Mouse (Mus musculus) left cerebral cortex, adult 8-10 months (tissue): Measurements from ENCODE around the gene Arhgap23. TPM values are rescaled to one million over a fixed set of nuclear protein-coding genes. Genes with fewer than 3 reads are reported as not detected.
A peak's percentile ranks its signal among the peaks of the same experiment; 100 is the strongest.

Experiments
- DNase-seq, 2 experiments: peaks; one replicate each; pipeline ENCODE4 v3.0.0; 2022; ENCODE audit warnings: low spot score in 2 of 2
- total RNA-seq, 4 experiments: library from RNA; stranded (reverse); gene quantifications; 2 replicates each; pipeline ENCODE4 v1.2.4; 2022

The Arhgap23 gene
- total RNA-seq, 4 experiments from 2014 or later, result 72.5 to 74.5 (median 73.4) TPM

DNA sequence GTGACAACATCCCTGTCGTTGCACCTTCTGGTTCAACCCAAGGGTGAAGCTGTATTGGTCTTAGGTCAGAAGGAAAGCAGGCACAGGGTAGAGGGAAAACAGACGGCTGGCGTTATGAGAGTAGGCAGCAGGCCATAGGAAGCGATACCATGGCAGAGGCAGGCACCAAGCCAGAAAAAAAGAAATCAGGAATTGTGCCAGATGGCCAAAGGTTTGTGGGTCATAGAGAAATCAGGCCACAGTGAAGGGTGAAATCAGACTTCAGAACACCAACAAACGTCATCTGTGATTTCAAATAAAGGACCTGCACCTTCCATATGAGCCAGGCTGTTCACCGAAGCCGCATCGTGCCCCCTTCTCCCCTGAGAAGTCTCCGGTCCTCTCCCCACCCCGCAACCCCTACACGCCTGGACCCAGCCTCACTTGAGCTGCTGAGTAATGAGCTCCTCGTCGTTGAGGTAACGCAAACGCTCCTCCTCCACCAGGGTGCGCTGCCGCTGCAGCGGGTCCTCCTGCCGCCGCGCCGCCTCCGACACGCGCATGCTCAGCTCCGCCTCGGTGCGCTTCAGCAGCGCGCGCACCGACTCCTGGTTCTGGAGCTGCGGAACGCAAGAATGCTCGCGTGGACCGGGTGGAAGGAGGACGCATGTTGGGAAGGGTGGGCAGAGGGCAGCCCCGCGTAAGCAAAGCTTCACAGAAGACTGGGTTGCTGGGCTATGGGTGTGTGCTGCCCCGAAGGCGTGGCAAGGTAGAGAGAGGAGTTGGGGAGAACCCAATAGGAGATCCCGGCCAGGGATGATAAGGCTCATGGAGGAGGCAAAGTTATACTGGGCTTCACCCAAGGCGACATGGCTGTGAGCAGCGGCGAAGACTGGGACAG, 116.3 kb downstream of the Arhgap23 start:
- peak; percentile 74 to 82 for DNase-seq

DNA sequence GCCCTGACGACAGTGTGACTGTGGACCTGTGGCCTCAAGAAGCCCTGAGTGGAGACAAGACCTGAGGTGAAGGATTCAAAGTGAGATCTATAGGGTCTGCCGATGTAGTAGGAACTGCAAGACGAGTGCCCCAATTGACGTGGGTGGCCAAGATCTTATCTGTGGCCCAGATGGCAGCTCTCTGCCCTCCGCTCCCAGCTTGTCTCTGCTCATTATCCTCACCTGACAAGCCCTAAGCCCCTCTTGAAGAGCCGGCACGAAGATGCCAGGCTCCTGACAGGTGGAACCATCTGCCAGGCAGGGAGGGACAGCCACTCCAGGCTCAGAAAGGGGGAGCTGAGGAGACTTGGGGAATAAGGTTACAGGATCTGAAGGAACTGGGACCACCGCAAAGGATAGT, 117.0 kb downstream of the Arhgap23 start:
- DNase-seq, result no peak

DNA sequence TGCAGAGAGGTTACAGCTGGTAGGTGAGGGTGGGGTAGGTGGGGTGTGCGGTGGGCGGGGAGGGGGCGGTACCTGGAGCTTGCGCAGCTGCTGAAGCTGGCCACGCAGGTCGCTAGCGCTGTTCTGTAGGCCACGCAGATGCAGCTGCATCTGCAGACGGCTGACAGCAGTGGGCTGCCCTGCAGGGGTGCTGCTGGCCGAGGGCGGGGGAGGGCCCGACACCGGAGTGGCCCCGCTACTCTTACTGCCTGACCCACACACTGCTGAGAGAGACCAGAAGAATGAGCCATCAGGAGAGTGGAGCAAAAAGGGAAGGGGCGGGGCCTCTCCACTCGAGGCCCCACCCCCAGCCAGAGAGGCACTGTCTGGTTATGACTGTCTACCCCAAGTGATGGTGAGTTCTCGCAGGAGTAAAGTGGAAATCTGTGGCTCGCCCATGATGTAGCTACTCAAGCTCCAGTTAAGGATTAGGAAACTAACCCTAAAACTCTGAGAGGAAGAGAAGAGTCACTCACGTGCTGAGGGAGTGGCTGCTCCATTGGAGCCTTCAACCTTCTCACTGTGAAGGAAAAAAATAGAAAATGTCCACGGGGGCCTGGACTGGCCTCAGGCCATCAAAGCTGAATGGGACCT, 117.7 kb downstream of the Arhgap23 start:
- DNase-seq, result no peak

DNA sequence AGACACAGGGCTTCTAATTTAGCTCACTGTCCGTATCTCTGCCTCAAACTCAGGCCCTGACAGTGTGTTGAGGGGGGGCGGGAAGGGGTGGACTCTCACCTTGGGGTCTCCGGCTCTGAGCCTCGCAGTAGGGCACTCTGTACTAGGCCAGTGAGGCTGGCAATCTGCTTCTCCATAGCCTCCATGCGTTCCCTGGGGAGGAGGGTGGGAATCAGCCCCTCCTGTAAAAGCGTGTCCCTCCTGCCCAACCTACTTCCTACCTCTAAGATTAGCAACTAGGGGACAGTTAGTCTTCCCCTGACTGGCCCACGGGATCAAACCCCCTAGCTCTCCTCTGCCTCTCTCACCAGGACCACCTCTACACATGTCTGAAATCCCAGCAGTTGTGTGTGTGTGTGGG, 118.3 kb downstream of the Arhgap23 start:
- DNase-seq, result no peak

DNA sequence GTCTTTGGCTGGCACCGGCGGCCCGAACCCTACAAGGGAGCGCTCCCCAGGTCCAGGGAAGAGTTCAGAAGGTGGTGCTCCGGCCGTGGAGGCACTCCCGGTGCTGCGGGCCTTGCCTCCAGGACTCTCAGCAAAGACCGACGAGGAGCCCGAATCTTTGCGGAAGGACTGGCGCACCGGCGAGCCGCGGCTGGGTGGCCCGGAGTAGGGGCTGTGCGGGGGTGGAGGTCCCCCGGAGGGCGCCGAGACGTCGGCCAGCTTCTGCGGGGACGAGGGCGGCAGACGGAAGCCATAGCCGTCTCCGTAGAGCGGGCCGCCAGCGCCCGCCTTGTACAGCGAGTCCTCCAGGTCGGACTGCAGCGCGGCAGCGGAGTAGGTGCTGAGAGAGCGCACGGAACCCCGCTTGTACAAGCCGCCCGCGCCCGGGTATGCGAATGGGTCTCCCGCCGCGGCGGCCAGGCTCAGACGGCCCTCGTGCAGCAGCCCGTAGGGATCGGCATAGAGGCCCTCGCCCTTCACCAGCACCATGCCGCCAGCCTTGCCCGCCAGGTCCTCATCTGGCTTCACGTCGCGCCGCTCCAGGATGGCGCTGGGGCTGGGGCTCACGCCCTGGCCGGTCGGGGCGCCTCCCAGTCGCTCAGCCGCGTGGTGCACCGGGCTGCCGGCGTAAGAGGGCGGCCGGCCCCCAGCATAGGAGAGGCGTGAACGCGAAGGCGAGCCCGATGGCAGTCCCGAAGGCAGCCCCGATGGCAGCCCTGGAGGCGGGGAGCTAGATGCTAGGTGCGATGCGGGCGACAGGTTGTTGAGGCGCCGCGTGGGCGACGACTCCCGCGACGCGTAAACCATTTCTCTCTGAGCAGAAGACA, 119.3 kb downstream of the Arhgap23 start:
- peak; percentile 55 to 75 for DNase-seq

DNA sequence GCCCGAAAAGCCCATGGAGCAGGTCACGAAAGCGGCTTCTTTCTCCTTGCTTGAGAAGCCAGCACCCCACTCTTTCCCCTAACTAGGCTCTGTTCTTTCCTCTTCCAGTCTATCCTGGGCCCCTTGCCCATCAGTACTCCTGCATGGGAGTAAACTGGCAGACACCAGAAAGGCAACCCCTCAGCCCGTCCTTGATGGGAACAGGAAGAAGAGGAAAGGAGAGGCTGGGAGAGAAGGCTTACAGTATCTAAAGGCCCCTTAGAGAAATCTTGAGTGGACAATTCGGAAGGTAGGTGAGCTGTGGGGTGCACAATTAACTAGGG, 119.9 kb downstream of the Arhgap23 start:
- DNase-seq, result no peak

DNA sequence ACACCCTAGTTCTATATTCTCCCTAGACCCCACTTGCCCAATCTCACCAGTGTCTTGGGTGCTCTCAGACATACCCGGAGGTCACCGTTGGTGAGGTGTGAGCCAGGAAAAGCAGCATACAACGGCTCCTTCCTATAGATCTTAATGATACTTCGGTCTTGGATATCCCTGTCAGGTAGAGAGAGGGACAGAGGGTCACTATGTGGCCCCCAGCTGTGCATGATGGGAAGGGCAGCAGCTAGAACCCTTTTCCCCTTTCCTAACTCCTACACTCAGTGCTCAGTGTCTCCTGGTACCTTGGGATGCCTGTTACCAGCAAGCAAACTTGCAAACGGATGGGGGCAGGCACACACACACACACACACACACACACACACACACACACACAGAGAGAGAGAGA, 120.3 kb downstream of the Arhgap23 start:
- no peak for DNase-seq

- no peak for DNase-seq
These were observed 120.9 kb downstream of the Arhgap23 start for GRCm38 (mm10) chr11:97536083-97536747.

DNA sequence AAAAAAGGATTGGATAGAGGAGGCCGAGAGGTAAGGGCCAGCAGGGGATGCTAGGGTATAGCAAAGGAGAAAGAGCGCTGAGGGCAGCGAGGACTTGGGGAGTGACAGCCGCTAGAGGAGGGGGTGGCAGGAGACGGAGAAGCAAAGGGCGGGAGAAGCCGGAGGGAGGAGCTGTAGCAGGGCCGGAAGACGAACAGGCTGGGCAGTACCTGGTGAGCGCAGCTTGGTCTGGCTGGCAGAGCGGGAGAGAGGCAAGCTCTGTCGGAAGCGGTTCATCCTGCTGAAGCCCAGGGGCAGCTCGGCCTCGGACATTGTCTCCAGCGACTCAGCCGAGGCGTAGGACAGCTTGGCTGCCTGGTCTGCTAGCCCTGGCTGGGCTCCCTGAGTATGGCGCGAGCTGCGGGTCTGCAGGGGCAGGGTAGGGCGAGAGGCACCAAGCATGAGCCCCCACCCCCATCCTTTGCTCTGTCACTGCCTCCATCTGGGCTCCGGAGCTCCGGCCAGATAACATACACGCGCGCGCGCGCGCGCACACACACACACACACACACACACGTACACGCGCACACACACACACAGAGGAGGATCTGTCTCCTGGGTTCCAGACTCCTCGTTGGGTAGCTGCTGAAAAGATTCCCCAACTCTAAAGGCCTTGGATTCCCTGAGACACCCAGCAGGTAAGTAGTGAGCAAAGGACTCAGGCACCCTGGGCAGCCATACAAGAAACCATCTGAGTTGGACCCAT, 121.7 kb downstream of the Arhgap23 start:
- DNase-seq, result no peak

DNA sequence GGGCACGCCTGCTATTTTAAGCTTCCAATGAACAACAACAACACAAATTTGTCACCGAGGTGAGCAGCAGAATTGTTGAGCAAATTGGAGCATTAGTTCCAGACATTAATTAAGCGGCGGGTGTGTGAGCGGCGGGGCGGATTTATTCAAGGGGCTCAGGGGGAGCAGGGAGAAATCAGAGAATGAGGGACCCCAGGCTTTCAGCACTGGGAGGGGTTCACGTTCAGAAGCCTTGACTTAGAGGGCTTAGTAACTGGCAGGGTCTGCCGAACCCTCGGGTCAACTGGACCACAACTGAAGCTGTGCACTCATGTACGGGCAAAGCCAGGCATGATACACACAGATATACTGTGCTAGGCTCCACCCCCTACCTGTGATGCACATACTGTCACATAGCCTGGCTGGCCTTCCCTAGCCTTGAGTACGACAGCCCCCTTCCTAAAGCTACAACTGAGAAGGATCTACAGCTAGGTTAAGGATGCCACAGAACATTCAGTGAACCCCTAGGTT, 122.3 kb downstream of the Arhgap23 start:
- DNase-seq, result no peak

GRCm38 (mm10) chr11:97539622-97540021, 124.3 kb downstream of the Arhgap23 start:
- DNase-seq, result no peak

DNA sequence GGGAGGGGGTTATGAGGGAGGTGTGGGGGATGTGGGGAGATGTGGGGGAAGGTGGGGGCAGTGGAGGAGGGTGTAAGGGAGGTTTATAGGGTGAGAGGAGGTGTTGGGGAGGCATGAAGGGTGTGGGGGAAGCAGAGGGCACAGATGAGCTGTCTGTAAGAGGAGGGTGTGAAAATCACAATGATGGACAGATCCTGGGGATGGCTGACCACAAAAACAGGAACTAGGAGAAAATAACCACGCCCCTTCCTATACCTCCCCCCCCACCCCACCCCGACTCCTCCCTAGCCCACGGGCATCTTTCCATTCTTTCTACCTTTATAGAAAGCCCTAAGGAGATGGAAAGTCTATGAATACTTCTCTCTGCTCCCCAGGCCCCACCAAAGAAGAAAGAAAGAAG, 124.8 kb downstream of the Arhgap23 start:
- DNase-seq, result no peak

DNA sequence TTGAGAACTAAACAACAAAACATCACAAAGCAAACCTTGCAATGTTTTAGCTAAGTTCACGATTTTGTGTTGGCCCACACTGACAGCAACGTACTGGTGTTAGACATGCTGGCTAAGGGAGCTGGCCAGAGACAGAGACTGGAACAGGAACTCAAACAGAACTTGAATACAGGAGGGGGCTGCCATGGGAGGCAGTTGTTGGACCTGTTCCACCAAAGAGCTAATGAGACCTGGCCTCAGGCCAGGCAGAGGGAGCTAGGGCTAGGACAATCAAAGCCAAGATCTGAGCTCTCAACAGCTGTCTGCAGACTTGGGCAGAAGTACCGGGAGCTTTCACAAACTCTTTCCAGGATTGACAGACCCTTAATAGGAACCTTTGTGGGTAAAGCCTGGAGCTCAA, 125.3 kb downstream of the Arhgap23 start:
- DNase-seq, result no peak

DNA sequence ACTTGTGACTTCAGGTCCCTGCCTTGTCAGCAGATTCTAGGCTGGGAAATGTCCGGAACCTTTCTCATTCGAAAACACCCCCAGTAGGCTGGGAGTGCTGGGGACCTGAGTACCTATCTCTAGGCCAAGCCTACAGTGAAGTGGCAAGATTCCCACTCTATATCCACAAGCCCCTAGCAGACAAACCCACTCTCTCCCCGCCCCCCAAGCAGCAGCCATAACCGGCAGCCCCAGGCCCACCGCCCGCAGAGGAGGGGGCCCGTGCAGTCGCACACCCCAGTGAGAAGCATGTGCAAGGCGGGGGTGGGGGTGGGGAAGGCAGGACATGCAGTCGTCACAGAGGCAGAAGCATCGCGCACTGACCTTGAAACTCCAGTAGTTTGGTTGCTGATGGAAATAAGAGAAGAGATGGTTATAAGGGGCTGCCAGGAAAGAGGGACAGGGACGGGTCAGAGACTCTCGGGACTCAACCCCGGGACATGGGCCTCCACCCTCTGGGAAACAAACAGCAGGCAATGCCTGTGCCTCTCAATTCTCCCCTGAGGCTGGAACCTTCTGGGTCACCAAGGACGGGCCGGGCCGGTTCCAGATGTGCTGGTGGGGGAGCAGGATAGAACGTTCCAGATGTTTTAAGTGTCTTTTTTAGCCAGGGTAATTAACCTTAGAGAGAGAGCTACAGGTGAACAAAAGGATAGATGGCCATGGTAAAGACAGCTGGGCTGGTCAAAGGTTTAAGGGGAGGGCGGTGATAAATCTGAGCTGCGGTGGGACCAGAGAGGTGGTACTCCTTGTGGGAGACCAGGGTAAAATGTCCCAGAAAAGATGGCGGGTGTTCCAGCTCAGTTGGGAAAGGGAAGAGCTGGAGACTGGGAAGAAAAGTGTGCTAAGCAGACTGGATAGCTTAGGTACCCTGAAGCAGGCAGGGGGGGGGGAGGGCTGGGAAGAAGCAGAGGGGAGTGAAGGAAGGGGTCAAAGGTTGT, 127.1 kb downstream of the Arhgap23 start:
- DNase-seq, result no peak

GRCm38 (mm10) chr11:97543181-97543733, 127.9 kb downstream of the Arhgap23 start:
- peak in 1 of 2 experiments; percentile 68 for DNase-seq

DNA sequence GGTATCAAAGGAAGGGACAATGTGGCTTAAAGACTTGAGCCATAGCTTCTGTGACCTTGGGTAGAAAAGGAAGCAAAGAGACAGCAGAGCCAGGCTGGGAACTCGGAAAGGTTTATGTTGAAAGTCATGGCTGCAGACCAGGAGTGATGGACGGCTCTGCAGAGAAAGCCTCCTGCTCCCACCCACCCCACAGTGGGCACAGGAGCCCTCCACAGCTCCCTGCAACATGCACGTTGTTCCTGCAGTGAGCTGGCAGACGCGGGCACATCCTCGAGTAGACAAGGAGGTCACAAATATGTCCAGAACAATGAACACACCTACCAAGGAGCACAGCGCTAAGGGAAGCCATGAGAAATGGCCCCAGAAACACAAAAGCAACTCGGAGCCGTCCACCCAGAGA, 128.6 kb downstream of the Arhgap23 start:
- DNase-seq, result no peak

GRCm38 (mm10) chr11:97545808-97546560, 130.7 kb downstream of the Arhgap23 start:
- no peak for DNase-seq

DNA sequence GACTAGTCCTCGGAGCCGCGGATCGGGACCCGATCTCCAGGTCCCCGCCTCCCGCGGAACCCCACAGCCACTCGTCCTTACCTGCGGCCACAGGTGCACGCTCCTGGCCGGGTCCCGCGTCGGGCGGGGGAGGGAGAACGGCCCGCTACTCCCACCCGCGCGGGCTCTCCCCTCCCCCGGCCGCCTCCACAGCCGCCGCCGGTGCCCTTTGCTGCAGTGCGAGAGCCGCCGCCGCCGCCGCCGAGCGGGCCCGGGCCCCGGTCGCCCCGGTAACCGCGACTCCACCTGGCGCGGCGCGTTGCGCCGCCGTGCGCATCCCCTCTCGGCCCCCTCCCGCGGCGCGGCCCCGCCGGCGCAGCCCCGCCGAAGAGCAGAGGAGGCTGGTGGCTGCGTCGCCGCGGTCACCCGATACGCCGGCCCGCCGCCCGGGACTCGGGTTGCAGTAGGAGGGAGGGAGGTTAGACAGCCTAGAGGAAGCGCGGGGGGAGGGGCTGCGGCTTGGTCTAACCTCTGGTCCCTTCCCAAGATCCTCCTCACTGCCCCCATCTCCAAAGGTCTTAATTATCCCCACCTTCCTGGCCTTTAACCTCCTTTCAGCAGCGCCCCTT, 131.6 kb downstream of the Arhgap23 start:
- no peak for DNase-seq
